Mouse (Mus musculus): ENCODE measurements around the gene Efna5. TPM values are rescaled to one million over a fixed set of nuclear protein-coding genes. Genes with fewer than 3 reads are reported as not detected.

The Efna5 gene
- polyA plus RNA-seq, 1 experiment, result 2.8 TPM

DNA sequence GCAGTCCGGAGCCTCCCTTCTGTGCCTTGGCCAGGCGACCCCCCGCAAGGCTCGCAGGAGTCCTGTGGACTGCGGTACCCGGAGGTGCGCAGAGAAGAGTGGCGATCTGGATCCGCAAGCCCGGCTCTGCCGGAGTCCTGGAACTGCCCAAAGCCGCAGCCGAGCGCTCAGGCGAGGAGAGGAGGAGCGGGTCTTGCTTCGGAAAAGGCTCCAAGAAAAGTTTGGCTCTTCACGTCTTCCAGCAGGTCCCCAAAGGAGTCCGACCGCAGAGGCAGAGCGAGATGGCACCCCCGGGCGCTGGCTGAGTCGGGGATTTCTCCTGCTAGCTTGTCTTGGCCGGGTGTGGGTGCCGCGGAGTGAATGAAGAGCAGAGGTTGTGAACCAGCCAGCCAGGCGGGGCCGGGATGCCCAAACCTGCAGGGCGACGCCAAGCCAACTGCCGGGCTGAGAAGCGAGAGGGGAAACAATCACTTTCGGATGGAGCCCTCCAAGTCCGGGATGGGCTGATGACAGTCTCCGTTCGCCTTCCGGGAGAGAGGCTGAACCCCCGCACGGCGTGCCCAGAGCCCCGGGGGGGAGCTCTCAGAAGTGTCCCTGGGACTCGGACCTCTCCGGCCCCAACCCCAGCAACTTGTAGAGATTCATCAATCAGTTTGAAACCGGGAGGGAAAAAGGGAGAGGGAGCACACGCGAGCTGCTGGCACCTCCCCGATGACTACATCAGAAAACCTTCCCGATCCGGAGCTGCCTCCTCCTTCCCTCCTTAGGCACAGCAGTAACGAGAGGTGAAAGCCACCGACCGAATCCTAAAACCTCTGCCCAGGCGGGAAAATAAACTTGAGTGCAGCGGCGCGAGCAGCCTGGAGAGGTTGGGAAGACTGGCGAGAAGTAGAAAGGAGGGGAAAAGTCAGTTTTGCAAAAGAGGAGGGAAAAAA is 941 bp upstream of the Efna5 start:
- Histone ChIP-seq H3K27me3 (ENCODE audit: control insufficient read depth, insufficient read depth, insufficient read length) (no peaks in the 10 kb centered on the region), H3K4me2 (ENCODE audit: low read depth) (peak overlapping the region; percentile 97), H3ac (ENCODE audit: control insufficient read depth, insufficient read length) (peak overlapping the region; percentile 88), H3K79me2 (ENCODE audit: control insufficient read depth, insufficient read depth) (peaks cover 21% of the 10 kb centered on the region), H3K4me3 (peak overlapping the region; percentile 81), H3K36me3 (ENCODE audit: control insufficient read depth, insufficient read depth) (no peaks in the 10 kb centered on the region)
- TF ChIP-seq POLR2AphosphoS2 (IDR thresholded peaks at IDR 0.05; ENCODE audit: insufficient read length, low read depth), result no peak
- TF ChIP-seq TCF12 (IDR thresholded peaks at IDR 0.05; ENCODE audit: insufficient read depth, poor library complexity, severe bottlenecking), result no peak
- TF ChIP-seq MYOG (IDR thresholded peaks at IDR 0.05; ENCODE audit: control insufficient read depth in 1 of 3, insufficient read depth in 1 of 3, insufficient read length in 2 of 3, low read depth in 2 of 3), result no peak
- TF ChIP-seq USF1 (IDR thresholded peaks at IDR 0.05; ENCODE audit: low read depth), result no peak
- no peak for TF ChIP-seq MAX (IDR thresholded peaks at IDR 0.05; ENCODE audit: low read depth)
- TF ChIP-seq CEBPB (IDR thresholded peaks at IDR 0.05; ENCODE audit: insufficient read depth, poor library complexity, severe bottlenecking), result no peak
- no peak for TF ChIP-seq SRF (IDR thresholded peaks at IDR 0.05; ENCODE audit: control insufficient read depth, insufficient read length, low read depth)
- TF ChIP-seq POLR2A (IDR thresholded peaks at IDR 0.05; ENCODE audit: insufficient read length, low read depth), result no peak
- TF ChIP-seq REST (IDR thresholded peaks at IDR 0.05; ENCODE audit: insufficient read depth, insufficient read length), result no peak
- no peak for TF ChIP-seq E2F4 (IDR thresholded peaks at IDR 0.05; ENCODE audit: insufficient read depth)
- TF ChIP-seq MYOD1 (IDR thresholded peaks at IDR 0.05; ENCODE audit: control insufficient read depth in 1 of 3, insufficient read length in 2 of 3, low read depth in 2 of 3), result no peak
- TF ChIP-seq TCF3 (IDR thresholded peaks at IDR 0.05; ENCODE audit: insufficient read length, low read depth), result no peak

- peak overlapping the region; percentile 88 for H3ac ChIP-seq (ENCODE audit: control insufficient read depth, insufficient read length)
- H3K79me2 ChIP-seq (ENCODE audit: control insufficient read depth, insufficient read depth), result peaks cover 34% of the 10 kb centered on the region
- no peaks in the 10 kb centered on the region for H3K27me3 ChIP-seq (ENCODE audit: control insufficient read depth, insufficient read depth, insufficient read length)
- peak overlapping the region; percentile 81 for H3K4me3 ChIP-seq
- no peaks in the 10 kb centered on the region for H3K36me3 ChIP-seq (ENCODE audit: control insufficient read depth, insufficient read depth)
- TF ChIP-seq CEBPB (IDR thresholded peaks at IDR 0.05; ENCODE audit: insufficient read depth, poor library complexity, severe bottlenecking) (no peak), REST (IDR thresholded peaks at IDR 0.05; ENCODE audit: insufficient read depth, insufficient read length) (no peak), POLR2AphosphoS2 (IDR thresholded peaks at IDR 0.05; ENCODE audit: insufficient read length, low read depth) (no peak), TCF12 (IDR thresholded peaks at IDR 0.05; ENCODE audit: insufficient read depth, poor library complexity, severe bottlenecking) (no peak), E2F4 (IDR thresholded peaks at IDR 0.05; ENCODE audit: insufficient read depth) (no peak), MYOG (IDR thresholded peaks at IDR 0.05; ENCODE audit: control insufficient read depth in 1 of 3, insufficient read depth in 1 of 3, insufficient read length in 2 of 3, low read depth in 2 of 3) (no peak), SRF (IDR thresholded peaks at IDR 0.05; ENCODE audit: control insufficient read depth, insufficient read length, low read depth) (no peak), MYOD1 (IDR thresholded peaks at IDR 0.05; ENCODE audit: control insufficient read depth in 1 of 3, insufficient read length in 2 of 3, low read depth in 2 of 3) (no peak), MAX (IDR thresholded peaks at IDR 0.05; ENCODE audit: low read depth) (no peak), POLR2A (IDR thresholded peaks at IDR 0.05; ENCODE audit: insufficient read length, low read depth) (no peak), TCF3 (IDR thresholded peaks at IDR 0.05; ENCODE audit: insufficient read length, low read depth) (no peak), USF1 (IDR thresholded peaks at IDR 0.05; ENCODE audit: low read depth) (no peak)
- peak overlapping the region; percentile 87 for H3K4me2 ChIP-seq (ENCODE audit: low read depth)
Observed at GRCm38 (mm10) chr17:62880311-62881175, 574 bp downstream of the Efna5 start.

DNA sequence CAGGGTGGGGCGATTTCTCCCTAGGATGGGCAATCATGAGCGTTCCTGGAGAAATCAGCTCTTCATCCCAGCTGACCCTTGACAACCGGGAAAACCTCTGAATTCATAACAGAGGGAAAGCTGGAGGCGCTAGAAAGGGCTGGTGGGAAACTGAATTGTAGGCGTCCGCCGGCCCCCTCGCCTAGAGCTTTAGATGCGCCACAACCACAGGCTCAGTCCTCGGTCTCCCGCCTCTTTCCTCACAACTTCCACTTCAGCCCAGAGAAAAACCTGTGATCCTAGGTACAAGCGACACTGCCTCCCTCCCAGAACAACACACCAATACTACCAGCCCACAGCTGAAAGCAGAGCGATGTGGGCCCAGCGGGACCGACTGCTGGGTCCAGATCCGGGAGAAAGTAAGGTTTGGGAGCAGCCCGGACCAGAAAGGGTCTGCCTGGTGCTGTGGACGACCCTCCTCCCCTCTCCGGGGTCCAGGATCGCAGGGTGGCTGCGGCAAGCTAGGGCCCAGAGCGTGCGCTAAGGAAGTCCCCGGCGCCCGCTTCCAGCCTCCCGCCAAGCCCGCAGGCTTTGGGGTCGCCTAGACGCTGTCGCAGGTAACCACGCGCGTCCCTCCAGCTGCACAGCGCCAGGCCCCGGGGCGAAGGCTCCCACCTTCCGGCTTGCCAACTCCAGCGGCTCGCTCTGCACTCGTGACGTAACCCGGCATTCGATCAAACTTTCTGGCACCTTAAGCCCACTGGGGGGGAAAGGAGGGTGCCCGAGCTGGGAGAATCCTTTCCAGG is 1.4 kb downstream of the Efna5 start:
- H3K4me2 ChIP-seq (ENCODE audit: low read depth), result peak overlapping the region; percentile 87
- TF ChIP-seq REST (IDR thresholded peaks at IDR 0.05; ENCODE audit: insufficient read depth, insufficient read length), result no peak
- TF ChIP-seq POLR2A (IDR thresholded peaks at IDR 0.05; ENCODE audit: insufficient read length, low read depth), result no peak
- TF ChIP-seq MYOD1 (IDR thresholded peaks at IDR 0.05; ENCODE audit: control insufficient read depth in 1 of 3, insufficient read length in 2 of 3, low read depth in 2 of 3), result no peak
- no peak for TF ChIP-seq CEBPB (IDR thresholded peaks at IDR 0.05; ENCODE audit: insufficient read depth, poor library complexity, severe bottlenecking)
- TF ChIP-seq E2F4 (IDR thresholded peaks at IDR 0.05; ENCODE audit: insufficient read depth), result no peak
- peak overlapping the region; percentile 81 for H3K4me3 ChIP-seq
- no peaks in the 10 kb centered on the region for H3K27me3 ChIP-seq (ENCODE audit: control insufficient read depth, insufficient read depth, insufficient read length)
- no peaks in the 10 kb centered on the region for H3K36me3 ChIP-seq (ENCODE audit: control insufficient read depth, insufficient read depth)
- peak overlapping the region; percentile 88 for H3ac ChIP-seq (ENCODE audit: control insufficient read depth, insufficient read length)
- peaks cover 40% of the 10 kb centered on the region for H3K79me2 ChIP-seq (ENCODE audit: control insufficient read depth, insufficient read depth)

GRCm38 (mm10) chr17:62875727-62876126 is 5.4 kb downstream of the Efna5 start:
- Histone ChIP-seq H3K79me2 (ENCODE audit: control insufficient read depth, insufficient read depth) (peaks cover 61% of the 10 kb centered on the region), H3K4me2 (ENCODE audit: low read depth) (no peak overlapping the region), H3K4me3 (no peak overlapping the region), H3K27me3 (ENCODE audit: control insufficient read depth, insufficient read depth, insufficient read length) (no peaks in the 10 kb centered on the region), H3K36me3 (ENCODE audit: control insufficient read depth, insufficient read depth) (no peaks in the 10 kb centered on the region), H3ac (ENCODE audit: control insufficient read depth, insufficient read length) (no peak overlapping the region)
- TF ChIP-seq TCF3 (IDR thresholded peaks at IDR 0.05; ENCODE audit: insufficient read length, low read depth) (no peak), POLR2A (IDR thresholded peaks at IDR 0.05; ENCODE audit: insufficient read length, low read depth) (no peak), REST (IDR thresholded peaks at IDR 0.05; ENCODE audit: insufficient read depth, insufficient read length) (peak; percentile 5), MYOG (IDR thresholded peaks at IDR 0.05; ENCODE audit: control insufficient read depth in 1 of 3, insufficient read depth in 1 of 3, insufficient read length in 2 of 3, low read depth in 2 of 3) (no peak)
